Mouse (Mus musculus) embryonic fibroblast, embryonic 13.5 days (primary cell): Measurements from ENCODE around the gene Kcna6.

ENCODE experiments used
- CTCF ChIP-seq: IDR thresholded peaks from 2 replicates; pipeline ENCODE4 v1.5.1; 2011; ENCODE audit warnings: mild to moderate bottlenecking, control low read depth, low read length, moderate library complexity, borderline replicate concordance; ENCODE audit not compliant: insufficient read depth
- POLR2A ChIP-seq: IDR thresholded peaks from 2 replicates; pipeline ENCODE4 v1.6.1; 2011; ENCODE audit warnings: low read depth, mild to moderate bottlenecking, control low read depth, low read length, moderate library complexity

GRCm38 (mm10) chr6:126728803-126729202, 11.7 kb downstream of the Kcna6 start:
- TF ChIP-seq POLR2A = no peak
- no peak for TF ChIP-seq CTCF
